Mouse (Mus musculus) heart, postnatal 0 days (tissue): ENCODE data around the gene Rps25. TPM values are rescaled to one million over a fixed set of nuclear protein-coding genes. Genes with fewer than 3 reads are reported as not detected.
"Not testable (repeated sequence)": the region's sequence is repeated elsewhere in the genome, so short reads cannot be mapped to it uniquely, and the experiment has no call there.

Experiments
- ATAC-seq: fragments of 200-750 bp; cut with Nextera tagmentation; 2 replicates; pipeline ENCODE4 v1.8.0; 2017; ENCODE audit warnings: low read depth, moderate number of reproducible peaks, moderate library complexity; ENCODE audit not compliant: insufficient read depth
- DNase-seq: peaks from one replicate; pipeline ENCODE4 v3.0.0-alpha.2; 2016; ENCODE audit warnings: low spot score
- H3K27ac ChIP-seq: fragments of 300-500 bp; sonication (generic); 2 replicates; pipeline ENCODE4 v1.5.1; 2014; ENCODE audit warnings: low read depth, mild to moderate bottlenecking
- H3K27me3 ChIP-seq: fragments of 300-500 bp; sonication (generic); 2 replicates; pipeline ENCODE4 v1.6.1; 2014; ENCODE audit warnings: low read length, mixed read lengths; ENCODE audit not compliant: control insufficient read depth, insufficient read depth
- H3K36me3 ChIP-seq: fragments of 300-500 bp; sonication (generic); replicated peaks from 2 replicates; pipeline ENCODE4 v1.6.1; 2014; ENCODE audit warnings: low read length, mixed read lengths; ENCODE audit not compliant: control insufficient read depth, insufficient read depth
- H3K4me1 ChIP-seq: fragments of 300-500 bp; sonication (generic); 2 replicates; pipeline ENCODE4 v1.6.1; 2014; ENCODE audit warnings: antibody characterized with exemption; ENCODE audit not compliant: control insufficient read depth, insufficient read depth
- H3K4me2 ChIP-seq: fragments of 300-500 bp; sonication (generic); 2 replicates; pipeline ENCODE4 v1.6.1; 2014; ENCODE audit warnings: low read depth, mild to moderate bottlenecking, low read length, moderate library complexity
- H3K4me3 ChIP-seq: fragments of 300-500 bp; sonication (generic); 2 replicates; pipeline ENCODE4 v1.5.1; 2014; ENCODE audit warnings: low read depth, low read length
- H3K9ac ChIP-seq: fragments of 300-500 bp; sonication (generic); replicated peaks from 2 replicates; pipeline ENCODE4 v1.6.1; 2014; ENCODE audit warnings: low read depth, low read length, mixed read lengths
- H3K9me3 ChIP-seq: fragments of 300-500 bp; sonication (generic); replicated peaks from 2 replicates; pipeline ENCODE4 v1.6.1; 2016; ENCODE audit warnings: low read length; ENCODE audit not compliant: control insufficient read depth
- CTCF ChIP-seq: IDR thresholded peaks from 2 replicates; pipeline ENCODE4 v1.5.1; 2016; ENCODE audit warnings: antibody characterized with exemption, control low read depth, low read depth
- EP300 ChIP-seq: IDR thresholded peaks from 2 replicates; pipeline ENCODE4 v1.6.1; 2016; ENCODE audit warnings: antibody characterized with exemption, low read depth
- WGBS: fragments of 180-500 bp; shearing (Covaris S2); extraction: QIAGEN DNeasy Blood & Tissue Kit; methylation state at CpG from one replicate; pipeline ENCODE4 v1.1.7; 2014; 5-methylcytosine and 5-hydroxymethylcytosine counted together
- polyA plus RNA-seq: library from polyadenylated mRNA; unstranded; fragments of >200 nt; fragmentation: Nextera tagmentation; extraction: Ambion mirVana; gene quantifications from 2 replicates; pipeline ENCODE4 v1.2.1, GENCODE M21; 2015
- total RNA-seq: library from RNA; depleted of rRNA; stranded (reverse); fragments of >200 nt; gene quantifications from 2 replicates; pipeline ENCODE4 v1.2.3, GENCODE M21; 2014; ENCODE audit warnings: low replicate concordance

The Rps25 gene
- total and polyA plus RNA-seq, 2 experiments from 2014 or later: 464 to 1,421 TPM

GRCm38 (mm10) chr9:44420280-44420898 is 13.4 kb downstream of the Rps25 start:
- no peaks in the 10 kb centered on the region for H3K9me3 ChIP-seq
- ATAC-seq: no peak
- H3K27ac ChIP-seq: no peak overlapping the region
- DNase-seq: no peak
- peaks cover 8% of the 10 kb centered on the region; the same call in 1 of the 2 replicates for H3K36me3 ChIP-seq
- H3K4me2 ChIP-seq: no peak overlapping the region
- 54% methylated on average over 5 of the region's 5 CpGs for WGBS
- H3K4me1 ChIP-seq: peaks cover 5% of the 10 kb centered on the region
- TF ChIP-seq EP300 (no peak), CTCF (no peak)
- H3K4me3 ChIP-seq: no peak overlapping the region
- no peaks in the 10 kb centered on the region for H3K27me3 ChIP-seq
- no peak overlapping the region for H3K9ac ChIP-seq

GRCm38 (mm10) chr9:44423576-44423975 is 16.6 kb downstream of the Rps25 start:
- Histone ChIP-seq H3K36me3 (no peaks in the 10 kb centered on the region), H3K9ac (no peak overlapping the region), H3K4me2 (no peak overlapping the region), H3K9me3 (no peaks in the 10 kb centered on the region), H3K4me1 (no peaks in the 10 kb centered on the region), H3K27me3 (no peaks in the 10 kb centered on the region), H3K4me3 (no peak overlapping the region), H3K27ac (no peak overlapping the region)
- DNase-seq: no peak
- no peak for ATAC-seq
- 70% methylated on average over 4 of the region's 4 CpGs for WGBS
- TF ChIP-seq EP300 (no peak), CTCF (no peak)

GRCm38 (mm10) chr9:44432577-44433185 is 25.7 kb downstream of the Rps25 start:
- Histone ChIP-seq H3K4me1 (no peaks in the 10 kb centered on the region), H3K27me3 (no peaks in the 10 kb centered on the region), H3K36me3 (no peaks in the 10 kb centered on the region), H3K27ac (no peak overlapping the region), H3K4me2 (no peak overlapping the region), H3K9me3 (no peaks in the 10 kb centered on the region), H3K4me3 (no peak overlapping the region), H3K9ac (no peak overlapping the region)
- ATAC-seq: no peak
- no peak for DNase-seq
- TF ChIP-seq EP300: no peak
- TF ChIP-seq CTCF: no peak
- WGBS: 43% methylated on average over 5 of the region's 5 CpGs

DNA sequence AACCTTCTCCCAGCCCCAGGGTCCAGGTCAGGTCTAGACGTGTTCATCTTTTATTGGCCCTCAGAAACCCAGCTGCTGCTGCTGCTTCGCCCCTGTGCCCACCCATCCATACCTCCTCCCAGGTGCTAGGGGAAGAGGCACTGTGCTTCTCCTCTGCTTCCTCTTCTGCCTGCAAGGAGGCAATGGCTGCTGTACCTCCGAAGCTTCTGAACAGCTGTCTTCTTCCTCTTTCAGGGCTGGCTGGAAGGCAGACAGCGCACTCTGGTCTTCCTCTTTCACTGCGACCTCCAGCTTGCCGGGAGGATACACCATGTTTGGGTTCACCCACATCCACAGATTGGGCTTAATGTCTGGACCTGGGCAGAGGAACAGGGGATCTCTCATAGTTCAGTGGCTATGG is 28.8 kb downstream of the Rps25 start:
- no peak for ATAC-seq
- Histone ChIP-seq H3K36me3 (no peaks in the 10 kb centered on the region), H3K9me3 (no peaks in the 10 kb centered on the region), H3K4me1 (no peaks in the 10 kb centered on the region), H3K27ac (no peak overlapping the region), H3K4me2 (no peak overlapping the region), H3K27me3 (no peaks in the 10 kb centered on the region), H3K4me3 (no peak overlapping the region), H3K9ac (no peak overlapping the region)
- 64% methylated on average over 6 of the region's 6 CpGs for WGBS
- DNase-seq: no peak
- TF ChIP-seq EP300 (no peak), CTCF (no peak)

- no peak within 1 kb of the TSS for H3K4me2 ChIP-seq
- ATAC-seq (no peak), DNase-seq (no peak)
- 56% methylated on average over 19 of the region's 19 CpGs for WGBS
- H3K36me3 ChIP-seq: no peaks in the 10 kb centered on the region
- no peaks in the 10 kb centered on the region for H3K9me3 ChIP-seq
- no peaks in the 10 kb centered on the region for H3K4me1 ChIP-seq
- H3K9ac ChIP-seq: no peak within 1 kb of the TSS
- TF ChIP-seq EP300 (no peak), CTCF (no peak)
- no peak within 1 kb of the TSS for H3K4me3 ChIP-seq
- H3K27me3 ChIP-seq: no peaks in the 10 kb centered on the region
- no peak within 1 kb of the TSS for H3K27ac ChIP-seq
These were observed 34.0 kb downstream of the Rps25 start, which contains the start of gene Foxr1 for GRCm38 (mm10) chr9:44440961-44441360. Gene Foxr1, minus strand, starts transcription at chr9:44441136.

DNA sequence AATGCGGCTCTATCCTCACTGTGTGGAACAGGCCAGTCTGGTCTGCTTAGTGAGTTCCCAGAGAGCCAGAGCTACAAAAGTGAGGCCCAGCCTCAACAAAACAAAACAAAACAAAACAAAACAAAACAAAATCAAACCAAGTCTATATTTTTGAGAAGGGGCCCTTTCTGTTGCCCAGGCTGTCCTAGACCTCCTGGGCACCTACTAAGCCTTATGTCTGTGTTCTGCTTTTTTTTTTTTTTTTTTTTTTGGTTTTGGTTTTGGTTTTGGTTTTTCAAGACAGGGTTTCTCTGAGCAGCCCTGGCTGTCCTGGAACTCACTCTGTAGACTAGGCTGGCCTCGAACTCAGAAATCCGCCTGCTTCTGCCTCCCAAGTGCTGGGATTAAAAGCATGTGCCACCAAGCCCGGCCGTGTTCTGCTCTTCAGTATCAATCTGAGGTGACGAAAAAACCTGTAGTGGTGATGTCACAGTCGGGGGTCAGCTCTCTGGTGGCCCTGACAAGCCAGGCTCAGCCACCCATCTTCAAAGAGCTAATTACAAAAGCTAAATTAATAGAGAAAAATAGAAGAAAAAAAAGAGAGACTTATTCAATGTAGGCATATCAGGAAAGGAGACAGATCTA is 37.6 kb downstream of the Rps25 start:
- not testable (repeated sequence) for H3K4me1 ChIP-seq, H3K4me3 ChIP-seq, H3K9ac ChIP-seq, H3K9me3 ChIP-seq, DNase-seq, H3K4me2 ChIP-seq, H3K27ac ChIP-seq, H3K36me3 ChIP-seq, ATAC-seq, H3K27me3 ChIP-seq
- WGBS: 74% methylated on average over 7 of the region's 7 CpGs
